Mouse (Mus musculus) heart, adult 2 months (tissue): ENCODE measurements around the gene Sdhd. TPM values are rescaled to one million over a fixed set of nuclear protein-coding genes. Genes with fewer than 3 reads are reported as not detected.

Experiments
- DNase-seq, 2 experiments: peaks; one replicate each; pipeline ENCODE4 v3.0.0; 2021
- H3K27ac ChIP-seq: fragments of 200-600 bp; 2 replicates; pipeline ENCODE4 v1.8.1; 2022
- H3K27me3 ChIP-seq: fragments of 200-500 bp; 2 replicates; pipeline ENCODE4 v1.6.1; 2012; ENCODE audit warnings: mild to moderate bottlenecking, low read length, inconsistent platforms, mixed read lengths; ENCODE audit not compliant: control insufficient read depth, insufficient read depth
- H3K36me3 ChIP-seq: fragments of 200-500 bp; 2 replicates; pipeline ENCODE4 v1.6.1; 2012; ENCODE audit warnings: low read length, inconsistent platforms; ENCODE audit not compliant: control insufficient read depth, insufficient read depth
- H3K4me1 ChIP-seq: fragments of 200-500 bp; 2 replicates; pipeline ENCODE4 v1.6.1; 2011; ENCODE audit warnings: low read length; ENCODE audit not compliant: control insufficient read depth, insufficient read depth
- H3K4me3 ChIP-seq: fragments of 200-600 bp; 2 replicates; pipeline ENCODE4 v1.8.1; 2022
- H3K79me2 ChIP-seq: fragments of 200-500 bp; replicated peaks from 2 replicates; pipeline ENCODE4 v1.6.1; 2012; ENCODE audit warnings: mild to moderate bottlenecking, inconsistent platforms, low read length, moderate library complexity, mixed read lengths; ENCODE audit not compliant: control insufficient read depth, insufficient read depth
- H3K9ac ChIP-seq: fragments of 200-500 bp; 2 replicates; pipeline ENCODE4 v1.6.1; 2012; ENCODE audit warnings: low read depth, mild to moderate bottlenecking, control low read depth, inconsistent platforms, low read length, mixed read lengths
- CTCF ChIP-seq: fragments of 200-600 bp; IDR thresholded peaks from 2 replicates; pipeline ENCODE4 v1.8.1; 2022; ENCODE audit warnings: antibody characterized with exemption, mild to moderate bottlenecking, moderate library complexity
- EP300 ChIP-seq: fragments of 200-500 bp; IDR thresholded peaks from 2 replicates; pipeline ENCODE4 v1.6.1; 2011; ENCODE audit warnings: low read depth, low read length, control low read depth; ENCODE audit not compliant: insufficient read depth
- POLR2A ChIP-seq: fragments of 200-500 bp; IDR thresholded peaks from 2 replicates; pipeline ENCODE4 v1.6.1; 2011; ENCODE audit warnings: mild to moderate bottlenecking, low read depth, low read length, control low read depth; ENCODE audit not compliant: insufficient read depth
- WGBS: fragments of 180-500 bp; shearing (Covaris S2); methylation state at CpG from one replicate; pipeline ENCODE4 v1.1.7; 2018; 5-methylcytosine and 5-hydroxymethylcytosine counted together
- intact Hi-C: fragments of 180-260 bp; cut with DNase I; formaldehyde crosslinking; loops from one replicate; pipeline ENCODE4 v1.15.1; 2025
- polyA plus RNA-seq: library from polyadenylated mRNA; depleted of rRNA; stranded (reverse); fragments of >200 nt; gene quantifications from 2 replicates; pipeline ENCODE4 v1.2.3, GENCODE M21; 2012; rRNA removed
- total RNA-seq, 2 experiments: library from RNA; stranded (reverse); gene quantifications; 2 replicates each; pipeline ENCODE4 v1.2.3; 2021

The Sdhd gene
- total and polyA plus RNA-seq, 3 experiments: 593 to 722 (median 673) TPM

DNA sequence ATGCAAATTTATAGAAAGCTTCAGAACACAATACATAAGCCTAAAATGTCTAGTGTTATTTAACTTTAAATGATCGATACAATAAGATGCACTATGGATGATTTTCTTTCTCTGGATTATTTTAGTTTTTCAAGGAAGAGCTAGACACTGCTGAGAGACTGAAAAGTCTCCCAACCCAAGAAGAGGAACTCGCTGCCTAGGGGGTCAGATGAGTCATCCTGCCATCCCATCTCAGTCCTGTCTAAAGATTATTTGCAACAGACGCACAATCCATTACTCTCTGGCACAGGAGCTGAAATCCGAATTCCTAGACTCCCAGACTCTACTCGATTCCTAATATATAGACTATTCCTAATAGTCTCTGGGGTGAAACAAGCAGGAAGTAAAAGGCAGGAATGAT, 51.4 kb downstream of the Sdhd start:
- Histone ChIP-seq H3K9ac (no peak overlapping the region), H3K36me3 (no peaks in the 10 kb centered on the region), H3K4me1 (no peaks in the 10 kb centered on the region), H3K4me3 (no peak overlapping the region), H3K27me3 (no peaks in the 10 kb centered on the region), H3K27ac (no peak overlapping the region), H3K79me2 (no peaks in the 10 kb centered on the region)
- intact Hi-C loops: no loop called here
- TF ChIP-seq POLR2A: no peak
- no peak for TF ChIP-seq EP300
- TF ChIP-seq CTCF: no peak
- 59% methylated on average over 5 of the region's 5 CpGs for WGBS
- DNase-seq: no peak

DNA sequence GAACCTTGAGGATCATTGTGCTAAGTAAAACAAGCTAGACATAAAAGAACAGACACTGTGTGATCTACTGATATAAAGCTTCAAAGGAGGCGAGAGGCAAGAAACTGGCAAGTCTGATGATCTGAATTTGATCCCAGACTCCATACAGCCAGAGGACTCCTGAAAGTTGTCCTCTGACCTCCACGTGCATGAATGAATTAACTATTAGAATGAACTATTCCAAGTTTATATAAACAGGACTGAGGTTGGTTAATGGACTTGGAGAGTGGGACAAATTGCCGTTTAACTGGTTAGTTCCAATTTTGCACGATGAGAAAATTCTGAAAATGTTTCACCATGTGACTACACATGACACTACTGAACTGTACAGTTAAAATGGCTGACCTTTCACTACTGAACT, 54.7 kb downstream of the Sdhd start:
- DNase-seq: no peak
- Histone ChIP-seq H3K27ac (no peak overlapping the region), H3K4me1 (no peaks in the 10 kb centered on the region), H3K36me3 (no peaks in the 10 kb centered on the region), H3K9ac (no peak overlapping the region), H3K27me3 (no peaks in the 10 kb centered on the region), H3K4me3 (no peak overlapping the region), H3K79me2 (no peaks in the 10 kb centered on the region)
- intact Hi-C loops: no loop called here
- no peak for TF ChIP-seq POLR2A
- TF ChIP-seq CTCF: no peak
- 78% methylated on average over 4 of the region's 4 CpGs for WGBS

DNA sequence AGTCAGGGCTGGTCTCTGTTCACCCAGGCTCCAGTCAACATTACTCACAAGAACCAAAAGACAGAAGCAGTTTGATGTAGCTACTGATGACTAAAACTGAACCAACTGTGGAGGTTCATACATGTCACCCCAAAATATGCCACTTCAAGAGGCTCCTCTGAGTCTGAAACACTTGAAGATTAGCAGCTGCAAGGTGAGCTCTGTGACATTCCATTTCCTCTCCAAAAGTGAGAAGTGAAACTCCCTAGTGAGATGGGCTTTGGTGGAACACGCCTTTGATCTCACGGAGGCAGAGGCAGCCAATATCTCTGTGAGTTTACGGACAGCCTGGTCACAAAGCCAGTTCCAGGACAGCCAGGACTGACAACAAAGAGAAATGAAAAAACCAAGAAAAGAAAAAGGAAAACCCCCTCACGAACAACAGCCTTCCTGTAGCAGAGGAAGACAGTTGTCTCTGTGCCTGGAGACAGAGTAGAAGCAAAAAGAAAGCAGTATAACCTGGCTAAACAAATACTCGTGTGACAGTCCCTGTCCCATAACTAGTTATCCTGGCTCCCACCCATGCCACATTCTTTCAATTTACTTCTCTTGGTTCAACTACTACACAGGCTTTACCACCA, 55.6 kb downstream of the Sdhd start:
- H3K36me3 ChIP-seq: no peaks in the 10 kb centered on the region
- no peaks in the 10 kb centered on the region for H3K79me2 ChIP-seq
- H3K4me3 ChIP-seq: no peak overlapping the region
- H3K4me1 ChIP-seq: no peaks in the 10 kb centered on the region
- TF ChIP-seq CTCF: no peak
- no peak for TF ChIP-seq EP300
- TF ChIP-seq POLR2A: no peak
- no peak overlapping the region for H3K9ac ChIP-seq
- no peaks in the 10 kb centered on the region for H3K27me3 ChIP-seq
- no peak overlapping the region for H3K27ac ChIP-seq
- DNase-seq: no peak
- intact Hi-C loops: no loop called here
- 32% methylated on average over 5 of the region's 5 CpGs for WGBS

Other genes starting within 250 kb of the Sdhd start
- 1 to 10 TPM in 1 of 2 experiments, under 1 TPM in 1; 0.82 to 2.0 TPM for gene Plet1, start 109.3 kb downstream of the Sdhd start, total RNA-seq
- 2.5 and 4.0 TPM in 2 replicates for gene Plet1, start 109.3 kb downstream of the Sdhd start, polyA plus RNA-seq
- 10 to 100 TPM; 24.8 to 30.2 TPM for gene Pts, start 75.1 kb downstream of the Sdhd start, total RNA-seq
- 28.7 and 63.3 TPM in 2 replicates for gene Pts, start 75.1 kb downstream of the Sdhd start, polyA plus RNA-seq
- 1 to 10 TPM; 1.0 to 1.2 TPM for gene Il18, start 49.0 kb downstream of the Sdhd start, total RNA-seq
- gene Il18, start 49.0 kb downstream of the Sdhd start, polyA plus RNA-seq: 0.53 and 1.6 TPM in 2 replicates
- under 1 TPM; 0.39 to 0.50 TPM for gene Bco2, start 48.6 kb downstream of the Sdhd start, total RNA-seq
- gene Bco2, start 48.6 kb downstream of the Sdhd start, polyA plus RNA-seq: 0.32 and 0.33 TPM in 2 replicates
- gene Tex12, start 42.5 kb downstream of the Sdhd start, total RNA-seq: not detected
- gene Tex12, start 42.5 kb downstream of the Sdhd start, polyA plus RNA-seq: not detected in 2 replicates
- 100 to 1,000 TPM; 251 to 294 TPM for gene Timm8b, start 98 bp upstream of the Sdhd start, total RNA-seq
- 289 and 341 TPM in 2 replicates for gene Timm8b, start 98 bp upstream of the Sdhd start, polyA plus RNA-seq
- under 1 TPM in 1 of 2 experiments, not detected in 1; 0.31 TPM for gene Pih1d2, start 13.5 kb upstream of the Sdhd start, total RNA-seq
- 0.50 and 0.66 TPM in 2 replicates for gene Pih1d2, start 13.5 kb upstream of the Sdhd start, polyA plus RNA-seq
- gene Nkapd1, start 13.7 kb upstream of the Sdhd start, total RNA-seq: 10 to 100 TPM; 11.9 to 13.2 TPM
- 3.1 and 4.6 TPM in 2 replicates for gene Nkapd1, start 13.7 kb upstream of the Sdhd start, polyA plus RNA-seq
- 100 to 1,000 TPM; 364 to 415 TPM for gene Dlat, start 56.0 kb upstream of the Sdhd start, total RNA-seq
- 175 and 243 TPM in 2 replicates for gene Dlat, start 56.0 kb upstream of the Sdhd start, polyA plus RNA-seq
- 1 to 10 TPM; 3.4 to 5.4 TPM for gene Dixdc1, start 135.7 kb upstream of the Sdhd start, total RNA-seq
- 2.6 and 4.9 TPM in 2 replicates for gene Dixdc1, start 135.7 kb upstream of the Sdhd start, polyA plus RNA-seq
- 1 to 10 TPM; 2.9 to 4.3 TPM for gene 2310030G06Rik, start 142.7 kb upstream of the Sdhd start, total RNA-seq
- gene 2310030G06Rik, start 142.7 kb upstream of the Sdhd start, polyA plus RNA-seq: 5.6 and 7.4 TPM in 2 replicates
- gene Cryab, start 147.5 kb upstream of the Sdhd start, total RNA-seq: 1,000 to 10,000 TPM; 2,783 to 3,339 TPM
- gene Cryab, start 147.5 kb upstream of the Sdhd start, polyA plus RNA-seq: 3,110 and 4,349 TPM in 2 replicates
- gene Hspb2, start 148.5 kb upstream of the Sdhd start, total RNA-seq: 100 to 1,000 TPM; 131 to 139 TPM
- gene Hspb2, start 148.5 kb upstream of the Sdhd start, polyA plus RNA-seq: 201 and 224 TPM in 2 replicates
- 1 to 10 TPM; 4.7 to 5.1 TPM for gene Fdxacb1, start 164.4 kb upstream of the Sdhd start, total RNA-seq
- gene Fdxacb1, start 164.4 kb upstream of the Sdhd start, polyA plus RNA-seq: 3.4 and 5.2 TPM in 2 replicates
- 1 to 10 TPM; 9.6 to 9.9 TPM for gene Alg9, start 171.2 kb upstream of the Sdhd start, total RNA-seq
- gene Alg9, start 171.2 kb upstream of the Sdhd start, polyA plus RNA-seq: 13.4 and 19.9 TPM in 2 replicates
- gene 1110032A03Rik, start 171.7 kb upstream of the Sdhd start, total RNA-seq: 10 to 100 TPM; 11.8 to 12.1 TPM
- gene 1110032A03Rik, start 171.7 kb upstream of the Sdhd start, polyA plus RNA-seq: 34.5 and 39.0 TPM in 2 replicates
- 10 to 100 TPM; 10.3 to 10.8 TPM for gene Ppp2r1b, start 241.5 kb upstream of the Sdhd start, total RNA-seq
- gene Ppp2r1b, start 241.5 kb upstream of the Sdhd start, polyA plus RNA-seq: 5.4 and 7.1 TPM in 2 replicates